Mouse (Mus musculus) neutrophil, adult 65 days (primary cell): ENCODE results near the gene Olfr1218. TPM values are rescaled to one million over a fixed set of nuclear protein-coding genes. Genes with fewer than 3 reads are reported as not detected.

Experiments
- total RNA-seq: library from RNA; stranded (reverse); gene quantifications from 2 replicates; pipeline ENCODE4 v1.2.4, GENCODE M21; 2023

The Olfr1218 gene
- not detected in 2 replicates for total RNA-seq

DNA sequence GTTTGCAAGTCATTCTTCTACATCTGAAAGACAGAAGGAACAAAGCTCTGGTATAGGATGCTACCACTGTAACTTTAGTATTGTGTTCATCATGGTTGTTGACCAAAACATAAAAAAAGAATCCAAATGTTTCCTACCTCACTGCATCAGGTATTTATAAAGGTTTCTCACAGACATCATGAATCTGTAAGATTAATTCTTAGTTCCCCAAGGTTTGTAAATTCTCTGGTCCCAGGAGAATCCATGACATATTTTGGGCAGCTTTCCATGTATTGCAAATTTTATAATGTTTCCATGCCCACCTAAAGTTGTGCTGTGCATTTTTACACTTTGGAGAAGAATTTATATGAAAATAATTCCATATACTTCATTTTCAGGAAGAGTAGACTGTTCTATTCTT, at the start of gene Olfr1218:
TSS of gene Olfr1218 (minus strand) at position 101 of the 400 bp plus-strand sequence.

GRCm38 (mm10) chr2:89106735-89107134, 45.7 kb upstream of the Olfr1218 start, which contains the start of gene Olfr1220:
Gene Olfr1220, minus strand, starts transcription at chr2:89106835.

DNA sequence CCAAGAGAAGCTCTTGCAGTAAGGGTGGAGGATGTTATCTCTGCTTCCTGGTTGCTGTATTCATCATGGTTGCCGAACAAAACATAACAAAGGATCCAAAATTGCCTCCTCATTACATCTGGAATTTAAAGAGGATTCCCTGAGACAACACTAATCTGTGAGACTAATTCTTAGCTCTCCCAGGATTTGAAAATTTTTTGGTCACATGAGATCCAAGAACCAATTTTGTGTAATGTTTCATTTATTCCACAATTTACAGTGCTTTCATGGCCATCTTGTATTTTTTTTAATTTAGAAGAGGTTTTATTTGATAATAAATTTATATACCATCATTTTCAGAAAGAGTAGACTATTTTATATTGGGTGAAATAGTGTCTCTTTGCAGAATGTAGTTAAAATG, 22.4 kb upstream of the Olfr1218 start, which contains the start of gene Olfr1219:
TSS of gene Olfr1219 (minus strand) at position 101 of the 400 bp plus-strand sequence.

DNA sequence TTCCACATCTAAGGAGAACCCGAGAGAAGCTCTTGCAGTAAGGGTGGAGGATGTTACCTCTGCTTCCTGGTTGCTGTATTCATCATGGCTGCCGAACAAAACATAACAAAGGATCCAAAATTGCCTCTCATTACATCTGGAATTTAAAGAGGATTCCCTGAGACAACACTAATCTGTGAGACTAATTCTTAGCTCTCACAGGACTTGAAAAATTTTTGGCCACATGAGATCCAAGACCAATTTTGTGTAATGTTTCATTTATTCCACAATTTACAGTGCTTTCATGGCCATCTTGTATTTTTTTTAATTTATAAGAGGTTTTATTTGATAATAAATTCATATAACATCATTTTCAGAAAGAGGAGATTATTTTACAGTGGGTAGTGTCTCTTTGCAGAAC, 29.0 kb downstream of the Olfr1218 start, which contains the start of gene Olfr1217:
TSS of gene Olfr1217 (minus strand) at position 101 of the 400 bp plus-strand sequence.

DNA sequence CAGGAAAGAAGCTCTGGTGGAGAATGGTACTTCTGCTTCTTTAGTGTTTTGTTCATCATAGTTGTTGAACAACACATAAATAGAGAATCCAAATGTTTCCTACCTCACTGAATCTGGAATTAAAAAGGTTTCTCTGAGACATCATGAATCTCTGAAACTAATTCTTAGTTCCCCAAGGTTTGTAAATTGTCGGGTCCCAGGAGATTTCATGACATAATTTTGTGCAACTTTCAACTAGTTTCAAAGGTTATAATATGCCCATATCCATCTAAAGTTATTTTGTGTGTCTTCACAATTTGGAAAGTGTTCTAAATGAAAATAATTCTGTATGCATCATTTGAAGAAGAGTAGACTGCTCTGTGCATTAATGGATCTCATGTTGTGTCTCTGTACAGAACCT, 42.7 kb downstream of the Olfr1218 start, which contains the start of gene Olfr1216:
TSS of gene Olfr1216 (minus strand) at position 101 of the 400 bp plus-strand sequence.

DNA sequence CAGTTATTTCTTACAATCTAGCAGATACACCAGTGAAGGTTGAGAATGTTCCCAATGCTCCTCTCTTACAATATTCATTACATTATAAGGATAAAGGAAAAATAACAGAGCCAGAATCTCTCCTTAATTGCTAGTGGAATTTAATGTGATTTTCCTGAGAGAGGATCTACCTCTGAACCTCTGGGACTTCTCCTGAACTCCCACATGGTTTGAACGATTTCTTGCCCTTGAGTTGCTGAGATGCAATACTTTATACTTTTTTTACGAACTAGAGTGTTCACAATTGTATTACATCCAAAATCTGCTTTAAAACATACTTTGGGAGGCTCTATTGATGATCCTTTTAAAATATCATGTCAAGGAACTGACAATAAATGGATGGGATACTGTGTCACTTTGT, 54.1 kb downstream of the Olfr1218 start, which contains the start of gene Olfr1215:
TSS of gene Olfr1215 (minus strand) at position 101 of the 400 bp plus-strand sequence.

Other genes with a start within 250 kb of the Olfr1218 start
- not detected in 2 replicates for gene Olfr1202, start 246.7 kb downstream of the Olfr1218 start, total RNA-seq
- not detected in 2 replicates for gene Olfr1205, start 231.4 kb downstream of the Olfr1218 start, total RNA-seq
- gene Olfr1204, start 211.9 kb downstream of the Olfr1218 start, total RNA-seq = not detected in 2 replicates
- gene Olfr1206, start 198.0 kb downstream of the Olfr1218 start, total RNA-seq = not detected in 2 replicates
- gene Olfr1208, start 158.9 kb downstream of the Olfr1218 start, total RNA-seq = not detected in 2 replicates
- gene Olfr1209, start 146.0 kb downstream of the Olfr1218 start, total RNA-seq = not detected in 2 replicates
- not detected in 2 replicates for gene Olfr1211, start 123.1 kb downstream of the Olfr1218 start, total RNA-seq
- not detected in 2 replicates for gene Olfr1212, start 107.2 kb downstream of the Olfr1218 start, total RNA-seq
- not detected in 2 replicates for gene Gm13762, start 80.9 kb downstream of the Olfr1218 start, total RNA-seq
- not detected in 2 replicates for gene Olfr1214, start 68.5 kb downstream of the Olfr1218 start, total RNA-seq
- gene Olfr1215, start 54.2 kb downstream of the Olfr1218 start, total RNA-seq = not detected in 2 replicates
- not detected in 2 replicates for gene Olfr1216, start 42.8 kb downstream of the Olfr1218 start, total RNA-seq
- not detected in 2 replicates for gene Olfr1217, start 29.1 kb downstream of the Olfr1218 start, total RNA-seq
- not detected in 2 replicates for gene Olfr1219, start 22.3 kb upstream of the Olfr1218 start, total RNA-seq
- not detected in 2 replicates for gene Olfr1220, start 45.6 kb upstream of the Olfr1218 start, total RNA-seq
- gene Olfr1221, start 56.1 kb upstream of the Olfr1218 start, total RNA-seq = not detected in 2 replicates
- not detected in 2 replicates for gene Olfr1222, start 71.9 kb upstream of the Olfr1218 start, total RNA-seq
- not detected in 2 replicates for gene Olfr1223, start 90.4 kb upstream of the Olfr1218 start, total RNA-seq
- not detected in 2 replicates for gene Olfr1224-ps1, start 102.9 kb upstream of the Olfr1218 start, total RNA-seq
- gene Olfr1225, start 113.5 kb upstream of the Olfr1218 start, total RNA-seq = not detected in 2 replicates
- gene Olfr1226, start 138.9 kb upstream of the Olfr1218 start, total RNA-seq = not detected in 2 replicates
- not detected in 2 replicates for gene Olfr1228, start 192.9 kb upstream of the Olfr1218 start, total RNA-seq
- not detected in 2 replicates for gene Olfr1229, start 226.8 kb upstream of the Olfr1218 start, total RNA-seq
- not detected in 2 replicates for gene Olfr1230, start 236.1 kb upstream of the Olfr1218 start, total RNA-seq
- gene Olfr1231, start 245.9 kb upstream of the Olfr1218 start, total RNA-seq = not detected in 2 replicates